Mouse (Mus musculus): Measurements from ENCODE around the gene Rptor.

Rptor gene

GRCm38 (mm10) chr11:119839411-119840342 is 237.0 kb downstream of the Rptor start:
- no peak for DNase-seq (ENCODE audit: extremely low spot score, low spot score)

GRCm38 (mm10) chr11:119846608-119847007 is 243.9 kb downstream of the Rptor start:
- no peak for DNase-seq (ENCODE audit: extremely low spot score, low spot score)

- no peak for DNase-seq (ENCODE audit: extremely low spot score, low spot score)
Measured at GRCm38 (mm10) chr11:119847076-119847475, 244.4 kb downstream of the Rptor start.

- no peak for DNase-seq (ENCODE audit: extremely low spot score, low spot score)
Measured at GRCm38 (mm10) chr11:119847569-119847968, 244.9 kb downstream of the Rptor start.

- no peak for DNase-seq (ENCODE audit: extremely low spot score, low spot score)
Measured at GRCm38 (mm10) chr11:119848189-119848588, 245.5 kb downstream of the Rptor start.

GRCm38 (mm10) chr11:119855999-119856398 is 253.3 kb downstream of the Rptor start:
- DNase-seq (ENCODE audit: extremely low spot score, low spot score): no peak

- no peak for DNase-seq (ENCODE audit: extremely low spot score, low spot score)
Measured at GRCm38 (mm10) chr11:119862523-119863299, 260.0 kb downstream of the Rptor start.

- peak; percentile 27 for DNase-seq (ENCODE audit: extremely low spot score, low spot score)
Measured at GRCm38 (mm10) chr11:119863421-119863821, 260.7 kb downstream of the Rptor start.

- DNase-seq (ENCODE audit: extremely low spot score, low spot score): no peak
Measured at GRCm38 (mm10) chr11:119866837-119867236, 264.1 kb downstream of the Rptor start.

- no peak for DNase-seq (ENCODE audit: extremely low spot score, low spot score)
Measured at GRCm38 (mm10) chr11:119868138-119868537, 265.4 kb downstream of the Rptor start.

GRCm38 (mm10) chr11:119868556-119868955 is 265.9 kb downstream of the Rptor start:
- DNase-seq (ENCODE audit: extremely low spot score, low spot score): no peak

GRCm38 (mm10) chr11:119871141-119871540 is 268.4 kb downstream of the Rptor start:
- no peak for DNase-seq (ENCODE audit: extremely low spot score, low spot score)

- no peak for DNase-seq (ENCODE audit: extremely low spot score, low spot score)
Measured at GRCm38 (mm10) chr11:119873643-119874042, 270.9 kb downstream of the Rptor start.

- DNase-seq (ENCODE audit: extremely low spot score, low spot score): no peak
Measured at GRCm38 (mm10) chr11:119874841-119875240, 272.1 kb downstream of the Rptor start.

- no peak for DNase-seq (ENCODE audit: extremely low spot score, low spot score)
Measured at GRCm38 (mm10) chr11:119875685-119876084, 273.0 kb downstream of the Rptor start.

GRCm38 (mm10) chr11:119877124-119877523 is 274.4 kb downstream of the Rptor start:
- DNase-seq (ENCODE audit: extremely low spot score, low spot score): no peak

- no peak for DNase-seq (ENCODE audit: extremely low spot score, low spot score)
Measured at GRCm38 (mm10) chr11:119879573-119879972, 276.9 kb downstream of the Rptor start.

GRCm38 (mm10) chr11:119883646-119884045 is 280.9 kb downstream of the Rptor start:
- no peak for DNase-seq (ENCODE audit: extremely low spot score, low spot score)

GRCm38 (mm10) chr11:119889966-119890365 is 287.3 kb downstream of the Rptor start:
- no peak for DNase-seq (ENCODE audit: extremely low spot score, low spot score)

GRCm38 (mm10) chr11:119891601-119892215 is 289.0 kb downstream of the Rptor start:
- DNase-seq (ENCODE audit: extremely low spot score, low spot score): no peak

GRCm38 (mm10) chr11:119893667-119894236 is 291.0 kb downstream of the Rptor start:
- no peak for DNase-seq (ENCODE audit: extremely low spot score, low spot score)

Data from neural tube, embryonic 10.5 days (tissue).